Mouse (Mus musculus) heart, embryonic 13.5 days (tissue): Measurements from ENCODE around the gene Ppp1r27. TPM values are rescaled to one million over a fixed set of nuclear protein-coding genes. Genes with fewer than 3 reads are reported as not detected.
"Not testable (repeated sequence)": the region's sequence is repeated elsewhere in the genome, so short reads cannot be mapped to it uniquely, and the experiment has no call there.

Source experiments
- ATAC-seq: fragments of 200-750 bp; cut with Nextera tagmentation; 2 replicates; pipeline ENCODE4 v1.8.0; 2017; ENCODE audit warnings: moderate TSS enrichment; ENCODE audit not compliant: insufficient number of reproducible peaks, low FRiP score, low TSS enrichment; ENCODE audit errors: extremely low read depth
- H3K27ac ChIP-seq: fragments of 300-500 bp; sonication (generic); replicated peaks from 2 replicates; pipeline ENCODE4 v1.5.1; 2015; ENCODE audit warnings: moderate library complexity, mild to moderate bottlenecking, inconsistent platforms
- H3K27me3 ChIP-seq: fragments of 300-500 bp; sonication (generic); replicated peaks from 2 replicates; pipeline ENCODE4 v1.6.1; 2015; ENCODE audit warnings: mild to moderate bottlenecking, inconsistent platforms
- H3K36me3 ChIP-seq: fragments of 300-500 bp; sonication (generic); 2 replicates; pipeline ENCODE4 v1.6.1; 2015; ENCODE audit warnings: mild to moderate bottlenecking, inconsistent platforms
- H3K4me1 ChIP-seq: fragments of 300-500 bp; sonication (generic); 2 replicates; pipeline ENCODE4 v1.6.1; 2015; ENCODE audit warnings: inconsistent platforms
- H3K4me2 ChIP-seq: fragments of 300-500 bp; sonication (generic); 2 replicates; pipeline ENCODE4 v1.6.1; 2015; ENCODE audit warnings: inconsistent platforms, mild to moderate bottlenecking, moderate library complexity
- H3K4me3 ChIP-seq: fragments of 300-500 bp; sonication (generic); 2 replicates; pipeline ENCODE4 v1.5.1; 2015; ENCODE audit warnings: moderate library complexity, mild to moderate bottlenecking, inconsistent platforms
- H3K9ac ChIP-seq: fragments of 300-500 bp; sonication (generic); 2 replicates; pipeline ENCODE4 v1.6.1; 2015; ENCODE audit warnings: inconsistent platforms, mild to moderate bottlenecking, moderate library complexity
- H3K9me3 ChIP-seq: fragments of 300-500 bp; sonication (generic); 2 replicates; pipeline ENCODE4 v1.6.1; 2016; ENCODE audit warnings: inconsistent platforms
- whole genome bisulfite sequencing: fragments of 180-500 bp; shearing (Covaris S2); methylation state at CpG from one replicate; pipeline ENCODE4 v1.1.7; 2015; ENCODE audit warnings: mixed read lengths; 5-methylcytosine and 5-hydroxymethylcytosine counted together
- polyA plus RNA-seq: library from polyadenylated mRNA; unstranded; fragments of >200 nt; fragmentation: Nextera tagmentation; extraction: Ambion mirVana; gene quantifications from 2 replicates; pipeline ENCODE4 v1.2.1, GENCODE M21; 2015

Gene Ppp1r27
- polyA plus RNA-seq, 1 experiment from 2014 or later = not detected

DNA sequence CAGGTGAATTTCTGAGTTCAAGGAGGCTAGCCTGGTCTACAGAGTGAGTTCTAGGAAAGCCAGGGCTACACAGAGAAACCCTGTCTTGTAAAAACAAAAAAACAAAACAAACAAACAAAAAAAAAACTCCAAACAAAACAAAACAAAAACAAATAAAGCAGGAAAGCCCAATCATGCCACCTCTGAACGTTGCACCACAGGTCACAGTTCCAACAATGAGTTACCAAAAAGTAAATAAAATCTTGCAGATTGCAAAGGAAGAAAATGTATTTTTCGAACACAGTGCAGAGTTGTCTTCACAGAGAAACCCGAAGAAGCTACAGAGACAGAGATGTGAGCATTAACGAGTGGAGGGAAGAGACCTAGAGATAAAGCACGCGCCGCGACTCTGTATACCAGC is 28.4 kb downstream of the Ppp1r27 start:
- Histone ChIP-seq H3K27ac (no peak overlapping the region), H3K4me2 (no peak overlapping the region), H3K4me1 (peaks cover 33% of the 10 kb centered on the region), H3K27me3 (peaks cover 4% of the 10 kb centered on the region), H3K4me3 (no peak overlapping the region), H3K36me3 (no peaks in the 10 kb centered on the region), H3K9ac (no peak overlapping the region), H3K9me3 (no peaks in the 10 kb centered on the region)
- ATAC-seq = no peak
- 81% methylated on average over 8 of the region's 8 CpGs for WGBS

DNA sequence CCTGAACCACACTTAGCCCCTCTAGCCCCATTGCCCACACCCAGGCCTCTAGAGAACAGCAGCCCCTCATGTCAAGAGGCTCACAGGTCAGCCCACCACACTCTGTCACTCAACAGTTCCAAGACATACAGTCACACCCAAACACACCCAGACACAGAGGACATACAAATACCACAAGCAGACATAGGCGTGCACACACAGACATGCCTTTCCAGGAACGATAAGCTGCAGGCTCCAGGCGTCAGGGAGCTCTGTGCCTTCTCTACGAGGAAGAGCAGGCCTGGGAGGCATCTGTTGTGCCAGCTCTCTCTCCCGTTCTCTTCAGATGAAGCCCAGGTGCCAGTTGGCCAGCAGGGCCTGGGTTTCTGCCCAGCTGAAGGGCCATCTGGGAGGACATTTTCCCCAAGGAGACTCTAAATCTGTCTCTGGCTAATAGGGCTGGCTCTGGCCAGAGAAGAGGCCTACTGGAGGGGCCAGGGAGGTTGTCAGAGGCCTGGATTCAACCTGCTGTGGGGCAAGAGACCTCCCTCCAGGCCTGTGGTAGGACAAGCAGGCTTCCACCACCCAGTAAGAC is 29.9 kb downstream of the Ppp1r27 start:
- Histone ChIP-seq H3K27me3 (0 out of 2 replicates have a peak, but pooled peaks cover 4% of the 10 kb centered on the region), H3K4me1 (peaks cover 33% of the 10 kb centered on the region), H3K9ac (peak overlapping the region; percentile 47; the same call in 1 of the 2 replicates), H3K36me3 (no peaks in the 10 kb centered on the region), H3K9me3 (no peaks in the 10 kb centered on the region), H3K27ac (0 out of 2 replicates have a peak overlapping the region, but pooled peaks have one; percentile 16), H3K4me2 (no peak overlapping the region), H3K4me3 (no peak overlapping the region)
- 52% methylated on average over 5 of the region's 5 CpGs for WGBS
- ATAC-seq = no peak

DNA sequence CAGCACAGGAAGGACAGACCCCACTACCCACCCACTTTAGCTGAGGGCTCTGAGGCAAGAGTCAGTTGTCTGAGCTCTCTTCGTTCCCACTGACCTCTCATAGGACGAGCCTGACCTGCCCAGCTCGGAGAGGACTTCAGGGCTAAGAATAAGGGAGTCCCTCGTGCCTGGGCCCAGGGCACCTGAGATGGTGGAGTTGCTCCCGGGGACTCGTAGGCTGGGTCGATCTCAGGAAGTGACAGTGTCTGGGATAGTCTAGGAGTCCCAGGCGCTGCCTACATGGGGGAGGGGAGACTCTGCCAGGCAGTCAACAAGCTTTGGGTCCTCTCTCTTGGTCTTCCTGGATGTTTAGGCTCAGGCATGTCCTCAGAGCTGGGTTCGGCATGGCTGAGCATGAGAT is 30.4 kb downstream of the Ppp1r27 start:
- peak overlapping the region; percentile 69 for H3K9ac ChIP-seq
- peaks cover 33% of the 10 kb centered on the region for H3K4me1 ChIP-seq
- 64% methylated on average over 9 of the region's 9 CpGs for WGBS
- 0 out of 2 replicates have a peak overlapping the region, but pooled peaks have one; percentile 9 for H3K27ac ChIP-seq
- ATAC-seq = no peak
- H3K9me3 ChIP-seq = no peaks in the 10 kb centered on the region
- 0 out of 2 replicates have a peak, but pooled peaks cover 5% of the 10 kb centered on the region for H3K27me3 ChIP-seq
- no peaks in the 10 kb centered on the region for H3K36me3 ChIP-seq
- no peak overlapping the region for H3K4me3 ChIP-seq
- H3K4me2 ChIP-seq = no peak overlapping the region

DNA sequence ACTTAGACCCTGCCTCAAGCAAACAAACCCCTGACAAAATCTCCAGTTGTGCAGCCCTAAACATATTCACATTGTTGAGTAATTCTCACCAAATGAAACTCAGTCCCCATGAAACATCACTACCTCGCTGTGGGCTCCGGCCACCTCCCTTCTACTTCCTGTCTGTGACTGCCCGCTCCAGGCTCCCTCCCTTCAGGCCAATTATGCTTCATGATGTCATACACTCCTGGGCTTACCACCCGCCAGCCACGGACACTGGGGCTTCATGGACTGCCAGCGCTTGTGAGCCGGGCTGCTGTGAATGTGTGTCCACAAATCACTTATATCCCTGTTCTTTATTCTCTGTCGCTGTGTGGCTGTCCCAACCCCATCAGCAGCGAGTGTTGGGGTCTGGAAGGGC is 31.2 kb downstream of the Ppp1r27 start:
- Histone ChIP-seq H3K4me3 (0 out of 2 replicates have a peak overlapping the region, but pooled peaks have one; percentile 13), H3K9ac (peak overlapping the region; percentile 69), H3K36me3 (no peaks in the 10 kb centered on the region), H3K27me3 (0 out of 2 replicates have a peak, but pooled peaks cover 5% of the 10 kb centered on the region), H3K9me3 (no peaks in the 10 kb centered on the region), H3K4me2 (peak overlapping the region; percentile 48), H3K27ac (peak overlapping the region; percentile 42), H3K4me1 (peaks cover 33% of the 10 kb centered on the region)
- no peak; the same call in 1 of the 2 replicates for ATAC-seq
- 34% methylated on average over 9 of the region's 9 CpGs for WGBS

DNA sequence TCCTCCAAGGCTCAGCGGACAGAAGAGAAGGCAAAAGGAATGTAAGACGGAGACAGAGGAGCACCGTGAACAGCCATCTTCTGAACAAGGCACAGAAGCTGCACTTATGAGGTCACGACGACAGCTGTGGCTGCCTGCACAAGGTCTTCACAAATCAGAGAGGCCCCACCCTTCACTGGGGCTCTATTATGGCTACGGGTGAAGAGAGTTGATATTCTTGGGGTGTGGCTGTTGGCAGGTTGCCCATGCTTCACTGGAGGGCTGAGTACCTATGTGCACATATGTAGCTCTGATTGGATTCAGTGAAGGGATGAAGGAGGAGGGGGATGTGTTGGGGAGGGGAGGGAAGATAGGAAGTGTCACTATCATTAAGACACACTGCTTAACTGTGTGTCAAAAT is 32.4 kb downstream of the Ppp1r27 start:
- no peaks in the 10 kb centered on the region for H3K9me3 ChIP-seq
- H3K9ac ChIP-seq = peak overlapping the region; percentile 16; the same call in 1 of the 2 replicates
- no peaks in the 10 kb centered on the region for H3K36me3 ChIP-seq
- ATAC-seq = no peak
- H3K4me2 ChIP-seq = no peak overlapping the region
- H3K27ac ChIP-seq = 0 out of 2 replicates have a peak overlapping the region, but pooled peaks have one; percentile 40
- H3K4me3 ChIP-seq = no peak overlapping the region
- H3K27me3 ChIP-seq = 0 out of 2 replicates have a peak, but pooled peaks cover 5% of the 10 kb centered on the region
- 49% methylated on average over 6 of the region's 6 CpGs for WGBS
- peaks cover 33% of the 10 kb centered on the region for H3K4me1 ChIP-seq

DNA sequence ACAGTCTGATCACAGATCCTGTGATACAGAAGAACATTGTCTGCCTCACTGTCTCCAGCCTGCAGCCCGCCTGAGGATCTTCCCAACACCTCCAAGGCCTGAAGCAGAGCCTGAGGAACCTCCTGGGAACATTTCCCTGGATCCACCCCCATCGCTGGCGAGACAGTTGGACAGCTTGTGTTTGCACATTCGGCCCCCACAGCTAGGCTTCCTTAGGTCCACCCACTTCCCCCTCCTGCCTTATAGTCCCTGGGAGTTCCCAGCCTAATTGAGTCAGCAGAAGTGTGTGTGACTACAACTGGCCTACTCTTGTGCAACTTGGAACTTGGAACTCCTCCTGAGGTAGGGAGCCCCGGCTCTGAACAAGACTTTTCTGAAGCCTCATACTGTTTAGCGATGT is 32.9 kb downstream of the Ppp1r27 start:
- 56% methylated on average over 6 of the region's 6 CpGs for WGBS
- 0 out of 2 replicates have a peak overlapping the region, but pooled peaks have one; percentile 40 for H3K27ac ChIP-seq
- ATAC-seq = no peak

DNA sequence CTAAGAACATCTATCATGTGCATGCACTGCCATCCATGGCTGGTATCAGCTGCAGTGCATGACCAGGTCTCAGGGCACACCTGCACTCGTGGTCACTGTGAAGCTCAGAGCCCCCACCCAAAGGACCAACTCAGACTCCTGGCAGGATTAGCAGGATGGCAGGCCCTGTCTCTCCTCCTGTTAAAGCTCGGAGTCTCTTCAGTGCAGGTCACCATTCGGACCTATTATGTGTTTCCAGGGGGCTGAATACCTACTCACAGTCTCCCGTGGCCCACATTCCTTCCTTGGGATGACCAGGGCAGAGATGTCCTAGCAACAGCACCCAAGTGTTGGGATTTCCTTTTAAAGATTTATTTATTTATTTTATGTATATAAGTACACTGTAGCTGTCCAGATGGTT is 33.8 kb downstream of the Ppp1r27 start:
- no peak for ATAC-seq
- Histone ChIP-seq H3K4me1 (peaks cover 33% of the 10 kb centered on the region), H3K4me2 (no peak overlapping the region), H3K4me3 (no peak overlapping the region), H3K27me3 (0 out of 2 replicates have a peak, but pooled peaks cover 5% of the 10 kb centered on the region), H3K9ac (no peak overlapping the region), H3K27ac (no peak overlapping the region), H3K36me3 (no peaks in the 10 kb centered on the region), H3K9me3 (no peaks in the 10 kb centered on the region)
- WGBS = 74% methylated on average over 4 of the region's 4 CpGs

More for the DNA sequence above, 32.9 kb downstream of the Ppp1r27 start:
- no peaks in the 10 kb centered on the region for H3K9me3 ChIP-seq
- H3K4me3 ChIP-seq = no peak overlapping the region
- no peaks in the 10 kb centered on the region for H3K36me3 ChIP-seq
- peak overlapping the region; percentile 16; the same call in 1 of the 2 replicates for H3K9ac ChIP-seq
- H3K4me2 ChIP-seq = no peak overlapping the region
- H3K4me1 ChIP-seq = peaks cover 33% of the 10 kb centered on the region
- 0 out of 2 replicates have a peak, but pooled peaks cover 5% of the 10 kb centered on the region for H3K27me3 ChIP-seq

DNA sequence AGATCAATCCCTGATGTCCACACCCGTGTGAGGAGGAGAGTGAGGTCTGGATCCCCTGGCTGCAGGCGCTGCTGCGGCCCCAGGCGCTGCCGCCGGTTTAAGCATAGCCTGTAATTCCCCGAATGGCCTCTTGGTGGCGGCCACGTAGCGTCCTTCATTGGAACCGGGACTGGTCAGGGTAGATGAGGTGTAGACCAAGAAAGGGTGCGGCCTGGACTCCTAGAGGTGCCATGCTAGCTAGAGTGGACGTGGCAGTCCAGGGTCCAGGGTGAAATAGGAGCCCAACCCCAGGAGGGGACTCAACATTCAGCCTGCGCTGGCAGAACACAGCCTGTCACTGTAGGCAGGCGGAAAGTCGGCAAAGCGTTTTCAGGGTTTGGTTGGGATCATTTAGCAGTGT is 35.3 kb downstream of the Ppp1r27 start:
- no peaks in the 10 kb centered on the region for H3K36me3 ChIP-seq
- WGBS = 17% methylated on average over 17 of the region's 17 CpGs
- no peaks in the 10 kb centered on the region for H3K9me3 ChIP-seq
- no peak overlapping the region for H3K9ac ChIP-seq
- H3K4me3 ChIP-seq = no peak overlapping the region
- 0 out of 2 replicates have a peak, but pooled peaks cover 5% of the 10 kb centered on the region for H3K27me3 ChIP-seq
- no peak overlapping the region for H3K4me2 ChIP-seq
- peaks cover 30% of the 10 kb centered on the region for H3K4me1 ChIP-seq
- ATAC-seq = peak; percentile 46; the same call in 1 of the 2 replicates
- no peak overlapping the region for H3K27ac ChIP-seq

DNA sequence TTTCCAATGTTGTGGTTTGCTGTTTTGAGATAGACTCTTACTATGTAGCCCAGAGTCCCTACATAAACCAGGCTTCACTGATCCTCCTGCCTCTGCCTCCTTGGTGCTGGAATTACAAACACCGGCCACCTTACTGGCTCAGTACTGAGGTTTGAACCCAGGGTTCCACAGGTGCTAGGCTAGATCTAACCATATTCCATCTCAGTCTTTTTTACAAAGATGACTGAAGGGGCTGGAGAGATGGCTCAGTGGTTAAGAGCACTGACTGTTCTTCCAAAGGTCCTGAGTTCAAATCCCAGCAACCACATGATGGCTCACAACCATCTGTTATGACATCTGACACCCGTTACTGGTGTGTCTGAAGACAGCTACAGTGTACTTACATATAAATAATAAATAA is 36.7 kb downstream of the Ppp1r27 start:
- H3K4me3 ChIP-seq, H3K27me3 ChIP-seq, H3K9ac ChIP-seq, H3K27ac ChIP-seq, ATAC-seq, H3K36me3 ChIP-seq, H3K4me2 ChIP-seq, H3K9me3 ChIP-seq: not testable (repeated sequence)
- WGBS = 76% methylated on average over 2 of the region's 2 CpGs
- peaks cover 23% of the 10 kb centered on the region for H3K4me1 ChIP-seq

DNA sequence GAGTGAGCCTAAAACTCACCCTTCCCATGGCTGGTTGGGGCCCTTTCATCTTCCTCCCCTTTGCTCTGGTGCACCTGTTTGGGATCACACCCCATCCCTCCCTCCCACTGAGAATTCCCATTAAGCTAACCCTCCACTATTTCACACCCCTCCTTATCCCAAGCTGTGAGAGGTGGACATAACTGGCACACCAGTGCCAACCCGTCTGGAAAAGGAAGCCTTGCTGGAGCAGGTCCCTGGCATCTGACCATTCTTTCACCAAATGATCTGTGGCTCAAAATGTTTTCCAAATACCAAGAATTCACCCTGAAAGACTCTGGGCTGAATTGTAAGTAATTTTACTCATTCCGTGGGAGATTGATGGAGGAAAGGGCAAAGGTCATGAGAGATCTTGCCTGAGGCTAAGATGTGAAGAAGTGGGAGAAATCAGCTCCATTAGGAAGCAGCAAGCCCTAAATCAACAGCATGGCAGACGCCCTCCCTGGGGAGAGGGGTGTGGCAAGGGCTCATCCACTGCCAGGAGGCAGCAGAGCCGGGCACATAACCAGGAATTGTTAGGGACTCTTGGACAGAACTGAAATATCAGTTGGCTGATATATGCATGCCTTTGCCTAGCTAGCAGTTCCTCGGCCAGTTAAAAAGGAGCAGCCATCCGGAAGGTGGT is 38.0 kb downstream of the Ppp1r27 start:
- Histone ChIP-seq H3K27ac (no peak overlapping the region), H3K27me3 (0 out of 2 replicates have a peak, but pooled peaks cover 5% of the 10 kb centered on the region), H3K4me1 (peaks cover 14% of the 10 kb centered on the region), H3K4me3 (no peak overlapping the region), H3K9me3 (no peaks in the 10 kb centered on the region), H3K9ac (no peak overlapping the region), H3K4me2 (no peak overlapping the region), H3K36me3 (no peaks in the 10 kb centered on the region)
- 52% methylated on average over 6 of the region's 6 CpGs for WGBS
- ATAC-seq = no peak

DNA sequence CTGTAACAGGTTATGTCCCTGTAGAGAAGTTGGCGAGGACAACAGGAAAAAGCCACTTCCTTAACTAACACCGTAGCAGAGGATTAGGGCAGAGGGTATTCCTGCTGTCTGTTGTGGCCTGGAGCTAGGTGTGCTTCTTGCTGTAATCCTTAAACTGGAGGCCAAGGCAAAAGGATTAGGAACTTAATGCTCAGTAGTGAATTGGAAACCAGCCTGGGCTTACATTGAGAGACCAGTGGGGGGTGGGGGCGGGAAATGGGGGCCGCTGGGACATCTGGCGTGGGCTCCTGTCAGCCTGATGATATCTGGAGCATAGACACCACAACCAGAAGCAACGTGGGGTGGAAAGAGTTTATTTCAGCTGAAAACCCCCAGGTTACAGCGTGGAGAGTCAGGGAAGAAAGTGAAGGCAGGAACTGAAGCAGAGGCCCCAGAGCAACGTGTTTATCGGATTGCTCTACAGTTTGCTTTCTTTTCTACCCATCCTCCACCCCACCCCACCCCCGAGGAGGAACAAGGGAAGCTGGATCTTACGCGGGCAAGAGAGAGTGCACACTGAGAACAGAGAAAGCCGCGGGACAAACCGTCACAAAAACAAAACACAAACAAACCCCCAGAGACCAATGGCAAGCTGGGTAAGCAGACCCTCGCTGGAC is 40.4 kb downstream of the Ppp1r27 start:
- H3K4me3 ChIP-seq = peak overlapping the region; percentile 44
- H3K4me2 ChIP-seq = peak overlapping the region; percentile 69
- no peak for ATAC-seq
- H3K9me3 ChIP-seq = no peaks in the 10 kb centered on the region
- H3K9ac ChIP-seq = peak overlapping the region; percentile 80
- H3K4me1 ChIP-seq = peaks cover 13% of the 10 kb centered on the region
- H3K27ac ChIP-seq = peak overlapping the region; percentile 41; the same call in 1 of the 2 replicates
- no peaks in the 10 kb centered on the region for H3K36me3 ChIP-seq
- H3K27me3 ChIP-seq = no peaks in the 10 kb centered on the region
- 6% methylated on average over 16 of the region's 16 CpGs for WGBS
